Mouse (Mus musculus): ENCODE data around the gene Olfr822.
A peak's percentile ranks its signal among the peaks of the same experiment; 100 is the strongest.
"Not testable (repeated sequence)": the region's sequence is repeated elsewhere in the genome, so short reads cannot be mapped to it uniquely, and the experiment has no call there.

Gene Olfr822

GRCm38 (mm10) chr10:130070910-130071309 lies at the start of gene Olfr822:
Gene Olfr822, plus strand, starts transcription at chr10:130071210.
- no peak for DNase-seq (ENCODE audit: inconsistent ontology term)

DNA sequence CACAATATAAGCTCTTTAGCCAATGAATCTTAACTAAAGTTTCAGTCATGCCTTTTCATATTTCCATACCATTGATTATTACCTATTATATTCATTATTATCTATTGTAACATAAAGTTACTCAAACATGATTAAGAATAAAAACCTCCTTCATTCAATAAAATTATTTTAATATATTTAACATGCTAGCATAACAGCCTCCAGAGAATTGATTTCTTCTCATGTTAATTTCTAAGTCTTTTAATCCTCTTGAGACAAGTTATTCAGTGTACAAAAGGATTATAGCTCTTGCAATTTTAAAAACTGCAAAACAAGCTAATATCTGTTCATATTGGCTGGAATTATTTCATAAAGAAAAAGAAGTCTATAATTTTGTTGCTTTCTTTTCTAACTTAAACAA lies 41.0 kb upstream of the Olfr822 start, which contains the start of gene Olfr821:
Olfr821 (plus strand) TSS at position 301 of the 400 bp plus-strand sequence.
- DNase-seq (ENCODE audit: inconsistent ontology term) = no peak

GRCm38 (mm10) chr10:130037096-130037495 lies 33.9 kb upstream of the Olfr822 start:
- no peak for DNase-seq (ENCODE audit: inconsistent ontology term)

- peak; percentile 19 for DNase-seq (ENCODE audit: inconsistent ontology term)
Measured at GRCm38 (mm10) chr10:130092838-130093440, 21.9 kb downstream of the Olfr822 start.

- peak; percentile 5 for DNase-seq (ENCODE audit: inconsistent ontology term)
Measured at GRCm38 (mm10) chr10:130096104-130096503, 25.1 kb downstream of the Olfr822 start.

GRCm38 (mm10) chr10:130115283-130115682 lies 44.3 kb downstream of the Olfr822 start, which contains the start of gene Olfr823:
Gene Olfr823, minus strand, starts transcription at chr10:130115383.
- DNase-seq (ENCODE audit: inconsistent ontology term) = not testable (repeated sequence)

DNA sequence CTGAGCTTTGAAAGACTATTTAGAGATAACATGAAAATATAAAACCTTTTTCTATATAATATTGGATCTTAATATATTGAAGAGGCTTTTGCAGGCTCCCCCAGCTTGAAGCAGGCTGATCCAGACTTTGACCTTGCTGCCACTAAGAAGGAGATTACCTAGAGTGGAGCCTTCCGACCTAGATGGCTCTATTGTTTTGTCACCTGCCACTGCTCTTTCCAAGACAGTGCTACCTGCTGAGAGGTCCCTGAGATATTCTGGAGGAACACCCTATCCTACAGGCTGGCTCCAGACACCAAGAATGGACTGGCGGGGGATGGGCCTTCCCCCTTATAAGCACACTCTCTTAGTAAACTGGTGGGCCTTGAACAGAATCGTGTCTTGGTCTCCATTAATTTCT lies 45.0 kb downstream of the Olfr822 start:
- DNase-seq (ENCODE audit: inconsistent ontology term) = not testable (repeated sequence)
